Mouse (Mus musculus) adrenal gland, adult 2 months (tissue): ENCODE measurements around the gene Large1. TPM values are rescaled to one million over a fixed set of nuclear protein-coding genes. Genes with fewer than 3 reads are reported as not detected.
"Not testable (repeated sequence)": the region's sequence is repeated elsewhere in the genome, so short reads cannot be mapped to it uniquely, and the experiment has no call there.

Source experiments
- DNase-seq: peaks from one replicate; pipeline ENCODE4 v3.0.0; 2021
- polyA plus RNA-seq: library from polyadenylated mRNA; depleted of rRNA; stranded (reverse); fragments of >200 nt; gene quantifications from 2 replicates; pipeline ENCODE4 v1.2.3, GENCODE M21; 2012
- total RNA-seq, 2 experiments: library from RNA; stranded (reverse); gene quantifications; 2 replicates each; pipeline ENCODE4 v1.2.3; 2021

The Large1 gene
- total and polyA plus RNA-seq, 3 experiments, result 7.8 to 26.7 (median 22.2) TPM

- peak; percentile 49 for DNase-seq
These were observed 335.7 kb downstream of the Large1 start for GRCm38 (mm10) chr8:73017601-73018000.

GRCm38 (mm10) chr8:73016303-73016702 is 337.0 kb downstream of the Large1 start:
- no peak for DNase-seq

- DNase-seq, result peak; percentile 22
These were observed 345.9 kb downstream of the Large1 start for GRCm38 (mm10) chr8:73007489-73007888.

- no peak for DNase-seq
These were observed 349.5 kb downstream of the Large1 start for GRCm38 (mm10) chr8:73003858-73004257.

GRCm38 (mm10) chr8:72993831-72994230 is 359.5 kb downstream of the Large1 start:
- DNase-seq, result no peak

GRCm38 (mm10) chr8:72990425-72990824 is 362.9 kb downstream of the Large1 start:
- no peak for DNase-seq

- DNase-seq, result no peak
These were observed 370.5 kb downstream of the Large1 start for GRCm38 (mm10) chr8:72982832-72983231.

- DNase-seq, result no peak
These were observed 398.3 kb downstream of the Large1 start for GRCm38 (mm10) chr8:72955074-72955473.

GRCm38 (mm10) chr8:72941393-72941792 is 411.9 kb downstream of the Large1 start:
- DNase-seq, result not testable (repeated sequence)

- no peak for DNase-seq
These were observed 434.0 kb downstream of the Large1 start for GRCm38 (mm10) chr8:72919182-72919902.

GRCm38 (mm10) chr8:72905491-72905890 is 447.8 kb downstream of the Large1 start:
- DNase-seq, result no peak

- DNase-seq, result no peak
These were observed 451.7 kb downstream of the Large1 start for GRCm38 (mm10) chr8:72901591-72901990.

- DNase-seq, result no peak
These were observed 454.0 kb downstream of the Large1 start for GRCm38 (mm10) chr8:72899321-72899720.

GRCm38 (mm10) chr8:72883033-72883432 is 470.3 kb downstream of the Large1 start:
- no peak for DNase-seq

- no peak for DNase-seq
These were observed 479.9 kb downstream of the Large1 start for GRCm38 (mm10) chr8:72873411-72873810.

- no peak for DNase-seq
These were observed 506.5 kb downstream of the Large1 start for GRCm38 (mm10) chr8:72846881-72847280.

- DNase-seq, result no peak
These were observed 517.5 kb downstream of the Large1 start for GRCm38 (mm10) chr8:72835863-72836262.

- no peak for DNase-seq
These were observed 520.2 kb downstream of the Large1 start for GRCm38 (mm10) chr8:72833112-72833511.

- no peak for DNase-seq
These were observed 521.0 kb downstream of the Large1 start for GRCm38 (mm10) chr8:72832371-72832770.

- DNase-seq, result no peak
These were observed 535.5 kb downstream of the Large1 start for GRCm38 (mm10) chr8:72817655-72818349.

GRCm38 (mm10) chr8:72816679-72817078 is 536.7 kb downstream of the Large1 start:
- DNase-seq, result no peak

- DNase-seq, result peak; percentile 16
These were observed 537.7 kb downstream of the Large1 start for GRCm38 (mm10) chr8:72815681-72816080.

GRCm38 (mm10) chr8:72812690-72813089 is 540.6 kb downstream of the Large1 start:
- DNase-seq, result no peak

- no peak for DNase-seq
These were observed 551.8 kb downstream of the Large1 start for GRCm38 (mm10) chr8:72801583-72801982.
